ENCODE assay signal across 8 mouse cellular contexts in the genomic region with DNA sequence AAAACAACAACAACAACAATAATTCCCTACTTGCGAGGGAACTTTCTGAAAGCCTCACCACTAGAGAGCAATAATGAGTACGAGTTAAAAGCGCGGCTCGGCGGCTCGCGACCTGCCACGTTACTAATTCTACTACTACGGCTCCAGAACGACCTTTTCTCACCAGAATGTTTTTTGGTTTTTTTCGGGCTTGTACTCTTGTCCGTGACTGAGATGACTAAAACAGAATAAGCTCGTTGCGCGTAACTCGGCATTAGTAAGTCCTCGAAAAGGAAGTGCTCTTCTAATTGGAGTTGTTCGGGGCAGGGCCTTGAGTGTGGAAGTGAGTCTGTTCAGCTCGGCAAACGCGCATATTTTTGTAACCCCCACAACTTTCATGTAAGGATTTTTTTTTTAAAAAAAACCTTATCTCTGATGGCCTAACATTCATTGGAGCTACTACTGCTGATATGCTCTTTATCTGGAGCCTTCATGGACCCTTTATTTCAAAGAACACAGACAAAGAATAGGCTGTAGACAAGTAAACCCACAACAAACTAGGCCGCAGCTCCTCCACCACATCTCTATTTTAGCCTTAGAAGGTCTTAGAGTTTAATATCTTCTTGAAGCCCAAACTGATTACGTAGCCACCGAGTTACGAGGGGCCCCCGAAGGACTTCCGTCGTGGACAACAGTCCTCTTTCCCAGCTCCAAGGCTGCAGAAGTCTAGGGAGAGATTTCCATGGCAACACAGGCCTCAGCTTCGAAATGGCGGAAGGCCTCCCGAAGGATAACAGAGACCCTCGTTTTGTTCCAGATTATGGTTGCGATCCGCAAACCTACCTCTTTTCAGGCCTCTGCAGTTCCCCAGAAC. TPM values are rescaled to one million over a fixed set of nuclear protein-coding genes. Genes with fewer than 3 reads are reported as not detected.
DNase-seq lines count a peak whose midpoint lies in the region; ATAC-seq lines count a peak whose summit lies in the region.

No protein-coding gene starts in this region.

- peak overlapping the region; percentile 95 for H3K4me3 ChIP-seq in megakaryocyte, embryonic 14.5 days (replicated peaks)

- intact Hi-C loops in gastrocnemius, postnatal 14 days (cut with DNase I; ENCODE audit: low total_unique reads), result loop anchor here (10.0 kb wide), 1 partner anchor 53 kb away; no protein-coding TSS in a partner anchor
- intact Hi-C loops in left cerebral cortex, postnatal 10 days (cut with DNase I), result loop anchor here (5.0 kb wide), 2 partner anchors 46 to 201 kb away; partner anchors contain the start of genes Fkbp15 and Slc31a1

- peak; percentile 67 to 91 for DNase-seq in adrenal gland, adult (ENCODE audit: inconsistent age in 2 of 2, low spot score in 1 of 2)
- DNase-seq in gastrocnemius, postnatal 14 days, result peak; percentile 48
- DNase-seq in left cerebral cortex, postnatal 10 days (ENCODE audit: extremely low spot score in 1 of 2, low spot score in 2 of 2), result peak; percentile 49 to 57
- peak; percentile 58 to 64 for DNase-seq in right cerebral cortex, postnatal 10 days (ENCODE audit: low spot score in 2 of 2)
- peak; percentile 79 for DNase-seq in yolk sac, embryonic 10.5 days (ENCODE audit: low spot score)

- H3K27me3 ChIP-seq in megakaryocyte, embryonic 14.5 days (replicated peaks), result no peaks in the 10 kb centered on the region

- H3K36me3 ChIP-seq in megakaryocyte, embryonic 14.5 days (replicated peaks; ENCODE audit: low read length), result peaks cover 53% of the 10 kb centered on the region

- peaks cover 58% of the 10 kb centered on the region for H3K4me1 ChIP-seq in megakaryocyte, embryonic 14.5 days

- no peaks in the 10 kb centered on the region for H3K9me3 ChIP-seq in megakaryocyte, embryonic 14.5 days

- ATAC-seq in common myeloid progenitor, adult 5-6 weeks (replicated peaks; ENCODE audit: low read depth, poor library complexity, severe bottlenecking), result peak; percentile 50
- peak; percentile 32 for ATAC-seq in inflammation-experienced regulatory T-cells, adult 6 months

RNA-seq across cellular contexts. Expression of gene Cdc26, which starts 0.5 kb away (rescaled TPM):
- total RNA-seq in common myeloid progenitor, adult 5-6 weeks (2017), result 126 and 145 TPM in 2 replicates
- total RNA-seq in gastrocnemius, postnatal 14 days (2021), result 10 to 100 TPM; 40.5 to 46.3 TPM
- polyA plus RNA-seq in inflammation-experienced regulatory T-cells, adult 6 months (2017; shearing (Covaris generic)), result 10 to 100 TPM; 67.8 to 86.2 (median 80.3) TPM
- 10 to 100 TPM; 43.1 to 52.3 TPM for total RNA-seq in left cerebral cortex, postnatal 10 days (2021)
- polyA plus RNA-seq in megakaryocyte, embryonic 14.5 days (2012; ENCODE audit: insufficient read depth, low replicate concordance), result 1.1 and 25.0 TPM in 2 replicates

RNA-seq across cellular contexts. Expression of gene Prpf4, which starts 0.6 kb away (rescaled TPM):
- 19.8 and 23.4 TPM in 2 replicates for total RNA-seq in common myeloid progenitor, adult 5-6 weeks (2017)
- 10 to 100 TPM; 13.7 to 13.8 TPM for total RNA-seq in gastrocnemius, postnatal 14 days (2021)
- polyA plus RNA-seq in inflammation-experienced regulatory T-cells, adult 6 months (2017; shearing (Covaris generic)), result 10 to 100 TPM; 17.8 to 22.8 (median 20.7) TPM
- total RNA-seq in left cerebral cortex, postnatal 10 days (2021), result 10 to 100 TPM; 13.1 to 13.7 TPM
- 0.44 and 2.8 TPM in 2 replicates for polyA plus RNA-seq in megakaryocyte, embryonic 14.5 days (2012; ENCODE audit: insufficient read depth, low replicate concordance)

RNA-seq across cellular contexts. Expression of gene Rnf183, which starts 27.1 kb away (rescaled TPM):
- total RNA-seq in common myeloid progenitor, adult 5-6 weeks (2017), result not detected in 2 replicates
- total RNA-seq in gastrocnemius, postnatal 14 days (2021), result not detected
- not detected for polyA plus RNA-seq in inflammation-experienced regulatory T-cells, adult 6 months (2017; shearing (Covaris generic))
- not detected for total RNA-seq in left cerebral cortex, postnatal 10 days (2021)
- 4.9 and 10.5 TPM in 2 replicates for polyA plus RNA-seq in megakaryocyte, embryonic 14.5 days (2012; ENCODE audit: insufficient read depth, low replicate concordance)

RNA-seq across cellular contexts. Expression of gene Slc31a1, which starts 47.4 kb away (rescaled TPM):
- 12.5 and 17.6 TPM in 2 replicates for total RNA-seq in common myeloid progenitor, adult 5-6 weeks (2017)
- total RNA-seq in gastrocnemius, postnatal 14 days (2021), result 10 to 100 TPM; 12.2 to 13.3 TPM
- 10 to 100 TPM in 1 of 3 experiments, 1 to 10 TPM in 2; 6.4 to 12.8 (median 9.3) TPM for polyA plus RNA-seq in inflammation-experienced regulatory T-cells, adult 6 months (2017; shearing (Covaris generic))
- total RNA-seq in left cerebral cortex, postnatal 10 days (2021), result 10 to 100 TPM; 32.7 TPM
- polyA plus RNA-seq in megakaryocyte, embryonic 14.5 days (2012; ENCODE audit: insufficient read depth, low replicate concordance), result 0.58 and 2.0 TPM in 2 replicates

RNA-seq across cellular contexts. Expression of gene Fkbp15, which starts 47.6 kb away (rescaled TPM):
- total RNA-seq in common myeloid progenitor, adult 5-6 weeks (2017), result 55.6 and 60.2 TPM in 2 replicates
- 10 to 100 TPM; 14.4 to 15.9 TPM for total RNA-seq in gastrocnemius, postnatal 14 days (2021)
- polyA plus RNA-seq in inflammation-experienced regulatory T-cells, adult 6 months (2017; shearing (Covaris generic)), result 10 to 100 TPM; 32.4 to 50.1 (median 47.2) TPM
- 10 to 100 TPM; 37.2 to 38.8 TPM for total RNA-seq in left cerebral cortex, postnatal 10 days (2021)
- 6.5 and 13.1 TPM in 2 replicates for polyA plus RNA-seq in megakaryocyte, embryonic 14.5 days (2012; ENCODE audit: insufficient read depth, low replicate concordance)

Comparison
In these comparisons a context has a peak if more than half of its experiments do, and no peak if none do; other contexts are left out.
1. Peak in every context shown above with its lines: DNase-seq, ATAC-seq and H3K4me3 ChIP-seq.